Mouse (Mus musculus) heart, postnatal 0 days (tissue): ENCODE results near the gene Homer2. TPM values are rescaled to one million over a fixed set of nuclear protein-coding genes. Genes with fewer than 3 reads are reported as not detected.

ENCODE experiments used
- ATAC-seq: fragments of 200-750 bp; cut with Nextera tagmentation; 2 replicates; pipeline ENCODE4 v1.8.0; 2017; ENCODE audit warnings: low read depth, moderate number of reproducible peaks, moderate library complexity; ENCODE audit not compliant: insufficient read depth
- DNase-seq: peaks from one replicate; pipeline ENCODE4 v3.0.0-alpha.2; 2016; ENCODE audit warnings: low spot score
- H3K27ac ChIP-seq: fragments of 300-500 bp; sonication (generic); 2 replicates; pipeline ENCODE4 v1.5.1; 2014; ENCODE audit warnings: low read depth, mild to moderate bottlenecking
- H3K27me3 ChIP-seq: fragments of 300-500 bp; sonication (generic); 2 replicates; pipeline ENCODE4 v1.6.1; 2014; ENCODE audit warnings: low read length, mixed read lengths; ENCODE audit not compliant: control insufficient read depth, insufficient read depth
- H3K36me3 ChIP-seq: fragments of 300-500 bp; sonication (generic); replicated peaks from 2 replicates; pipeline ENCODE4 v1.6.1; 2014; ENCODE audit warnings: low read length, mixed read lengths; ENCODE audit not compliant: control insufficient read depth, insufficient read depth
- H3K4me1 ChIP-seq: fragments of 300-500 bp; sonication (generic); 2 replicates; pipeline ENCODE4 v1.6.1; 2014; ENCODE audit warnings: antibody characterized with exemption; ENCODE audit not compliant: control insufficient read depth, insufficient read depth
- H3K4me2 ChIP-seq: fragments of 300-500 bp; sonication (generic); 2 replicates; pipeline ENCODE4 v1.6.1; 2014; ENCODE audit warnings: low read depth, mild to moderate bottlenecking, low read length, moderate library complexity
- H3K4me3 ChIP-seq: fragments of 300-500 bp; sonication (generic); 2 replicates; pipeline ENCODE4 v1.5.1; 2014; ENCODE audit warnings: low read depth, low read length
- H3K9ac ChIP-seq: fragments of 300-500 bp; sonication (generic); replicated peaks from 2 replicates; pipeline ENCODE4 v1.6.1; 2014; ENCODE audit warnings: low read depth, low read length, mixed read lengths
- H3K9me3 ChIP-seq: fragments of 300-500 bp; sonication (generic); replicated peaks from 2 replicates; pipeline ENCODE4 v1.6.1; 2016; ENCODE audit warnings: low read length; ENCODE audit not compliant: control insufficient read depth
- CTCF ChIP-seq: IDR thresholded peaks from 2 replicates; pipeline ENCODE4 v1.5.1; 2016; ENCODE audit warnings: antibody characterized with exemption, control low read depth, low read depth
- EP300 ChIP-seq: IDR thresholded peaks from 2 replicates; pipeline ENCODE4 v1.6.1; 2016; ENCODE audit warnings: antibody characterized with exemption, low read depth
- WGBS: fragments of 180-500 bp; shearing (Covaris S2); extraction: QIAGEN DNeasy Blood & Tissue Kit; methylation state at CpG from one replicate; pipeline ENCODE4 v1.1.7; 2014; 5-methylcytosine and 5-hydroxymethylcytosine counted together
- polyA plus RNA-seq: library from polyadenylated mRNA; unstranded; fragments of >200 nt; fragmentation: Nextera tagmentation; extraction: Ambion mirVana; gene quantifications from 2 replicates; pipeline ENCODE4 v1.2.1, GENCODE M21; 2015
- total RNA-seq: library from RNA; depleted of rRNA; stranded (reverse); fragments of >200 nt; gene quantifications from 2 replicates; pipeline ENCODE4 v1.2.3, GENCODE M21; 2014; ENCODE audit warnings: low replicate concordance

The Homer2 gene
- total and polyA plus RNA-seq, 2 experiments from 2014 or later, result 19.5 to 51.3 TPM

GRCm38 (mm10) chr7:81573821-81574220, 133.5 kb downstream of the Homer2 start:
- Histone ChIP-seq H3K27me3 (no peaks in the 10 kb centered on the region), H3K36me3 (peaks cover 26% of the 10 kb centered on the region), H3K27ac (no peak overlapping the region; the same call in 1 of the 2 replicates), H3K4me2 (no peak overlapping the region), H3K9ac (no peak overlapping the region), H3K4me3 (no peak overlapping the region), H3K4me1 (peaks cover 12% of the 10 kb centered on the region), H3K9me3 (no peaks in the 10 kb centered on the region)
- no peak for DNase-seq
- no peak for ATAC-seq
- 90% methylated on average over 9 of the region's 9 CpGs for WGBS
- TF ChIP-seq CTCF (no peak), EP300 (no peak)

- no peaks in the 10 kb centered on the region for H3K27me3 ChIP-seq
- no peaks in the 10 kb centered on the region for H3K9me3 ChIP-seq
- no peak overlapping the region for H3K4me3 ChIP-seq
- no peak overlapping the region; the same call in 1 of the 2 replicates for H3K27ac ChIP-seq
- TF ChIP-seq CTCF (no peak), EP300 (no peak)
- DNase-seq, result no peak
- 49% methylated on average over 6 of the region's 6 CpGs for WGBS
- peak overlapping the region; percentile 79; the same call in 1 of the 2 replicates for H3K4me2 ChIP-seq
- H3K4me1 ChIP-seq, result peaks cover 12% of the 10 kb centered on the region
- ATAC-seq, result no peak
- H3K36me3 ChIP-seq, result peaks cover 21% of the 10 kb centered on the region
- H3K9ac ChIP-seq, result no peak overlapping the region
These were observed 133.9 kb downstream of the Homer2 start for GRCm38 (mm10) chr7:81573397-81573796.

GRCm38 (mm10) chr7:81572610-81573268, 134.6 kb downstream of the Homer2 start:
- peak overlapping the region; percentile 99 for H3K27ac ChIP-seq
- H3K27me3 ChIP-seq, result no peaks in the 10 kb centered on the region
- peaks cover 15% of the 10 kb centered on the region for H3K36me3 ChIP-seq
- DNase-seq (peak; percentile 15), ATAC-seq (no peak)
- H3K4me2 ChIP-seq, result peak overlapping the region; percentile 79
- peaks cover 15% of the 10 kb centered on the region for H3K4me1 ChIP-seq
- no peaks in the 10 kb centered on the region for H3K9me3 ChIP-seq
- WGBS, result 29% methylated on average over 6 of the region's 6 CpGs
- TF ChIP-seq EP300 (no peak), CTCF (no peak)
- H3K9ac ChIP-seq, result peak overlapping the region; percentile 93
- H3K4me3 ChIP-seq, result peak overlapping the region; percentile 93

DNA sequence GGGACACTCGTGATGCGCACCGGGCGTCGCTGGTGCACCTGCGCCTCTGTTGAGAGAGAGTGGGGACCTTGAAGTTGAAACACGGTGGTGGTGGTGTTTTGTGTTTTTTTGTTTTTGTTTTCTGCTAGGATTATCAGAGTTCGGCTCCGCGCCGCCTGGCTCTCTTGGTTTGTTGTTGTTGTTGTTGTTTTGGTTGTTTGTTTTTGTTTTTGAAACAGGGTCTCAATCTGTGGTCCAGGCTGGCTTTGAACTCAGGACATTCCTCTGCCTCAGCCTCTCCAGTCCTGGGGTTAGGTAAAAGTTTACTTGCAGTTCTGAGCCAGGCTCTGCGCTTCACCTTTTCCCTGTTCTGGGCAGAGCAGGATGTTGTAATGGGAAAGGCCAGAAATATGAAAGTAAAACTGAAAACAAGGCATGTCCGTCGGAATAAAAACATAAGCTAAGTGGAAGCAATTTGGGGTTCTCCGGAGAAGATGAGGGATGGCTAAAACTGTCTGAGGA, 135.3 kb downstream of the Homer2 start:
- H3K9ac ChIP-seq, result peak overlapping the region; percentile 93
- peak overlapping the region; percentile 79 for H3K4me2 ChIP-seq
- 4% methylated on average over 15 of the region's 15 CpGs for WGBS
- TF ChIP-seq CTCF (no peak), EP300 (no peak)
- H3K36me3 ChIP-seq, result peaks cover 12% of the 10 kb centered on the region; the same call in 1 of the 2 replicates
- no peaks in the 10 kb centered on the region for H3K27me3 ChIP-seq
- H3K4me1 ChIP-seq, result peaks cover 19% of the 10 kb centered on the region
- peak overlapping the region; percentile 99 for H3K27ac ChIP-seq
- H3K4me3 ChIP-seq, result peak overlapping the region; percentile 93
- ATAC-seq, result no peak
- no peak for DNase-seq
- no peaks in the 10 kb centered on the region for H3K9me3 ChIP-seq

DNA sequence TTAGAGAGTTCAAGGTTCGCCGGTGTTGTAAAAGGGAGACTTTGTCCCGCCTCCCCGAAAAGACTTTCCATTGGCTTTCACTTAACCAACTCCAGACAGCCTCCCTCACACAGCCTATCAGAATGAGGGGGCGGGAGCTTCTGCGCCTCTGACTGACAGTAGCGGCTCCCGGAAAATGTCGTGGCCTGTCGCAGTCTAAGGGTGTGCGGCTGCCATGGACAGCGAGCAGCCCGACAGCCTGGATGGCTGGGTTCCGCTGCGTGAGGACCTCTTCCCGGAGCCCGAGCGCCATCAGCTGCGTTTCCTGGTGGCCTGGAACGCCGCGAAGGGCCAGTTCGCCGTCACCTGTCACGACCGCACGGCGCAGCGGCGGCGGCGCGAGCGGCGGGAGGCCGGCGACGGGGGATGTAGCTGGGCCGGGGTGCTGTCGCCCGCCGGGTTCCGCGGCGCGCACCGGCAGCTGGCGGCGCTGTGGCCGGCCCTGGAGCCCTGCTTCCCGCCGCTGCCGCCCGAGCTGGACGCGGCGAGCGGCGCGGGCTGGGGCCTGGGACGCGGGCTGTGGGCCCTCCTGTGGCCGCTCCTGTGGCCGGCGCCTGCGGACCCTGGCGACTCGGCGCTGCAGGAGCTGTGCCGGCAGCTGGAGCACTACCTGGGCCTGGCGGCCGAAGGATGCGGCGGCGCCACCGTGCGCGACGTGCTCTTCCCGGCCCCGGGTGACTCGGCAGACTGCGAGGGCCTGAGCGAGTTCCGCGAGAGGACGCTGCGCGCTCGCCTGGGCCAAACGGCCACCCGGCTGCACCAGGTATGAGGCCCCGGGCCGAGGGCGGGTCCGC, 136.0 kb downstream of the Homer2 start, which contains the start of gene Whamm:
Gene Whamm (plus strand): TSS at position 159 of the 833 bp plus-strand sequence.
- Histone ChIP-seq H3K4me2 (peak within 1 kb of the TSS; percentile 79), H3K9me3 (no peaks in the 10 kb centered on the region), H3K36me3 (peaks cover 5% of the 10 kb centered on the region; the same call in 1 of the 2 replicates), H3K27ac (peak within 1 kb of the TSS; percentile 99), H3K4me1 (peaks cover 19% of the 10 kb centered on the region), H3K27me3 (no peaks in the 10 kb centered on the region), H3K9ac (peak within 1 kb of the TSS; percentile 93), H3K4me3 (peak within 1 kb of the TSS; percentile 93)
- under 1% methylated on average over 68 of the region's 96 CpGs for WGBS
- DNase-seq, result peak; percentile 98
- TF ChIP-seq EP300 (no peak), CTCF (0 out of 2 replicates have a peak, but pooled peaks have one; percentile 1)
- ATAC-seq, result peak; percentile 91
